Mouse (Mus musculus) brain, embryonic 14.5 days (tissue): ENCODE results near the gene Spag9.

Source experiments
- CTCF ChIP-seq: fragments of 200-500 bp; IDR thresholded peaks from 2 replicates; pipeline ENCODE4 v1.5.1; 2012; ENCODE audit warnings: inconsistent platforms, mild to moderate bottlenecking, moderate library complexity, borderline replicate concordance; ENCODE audit not compliant: insufficient read depth, insufficient read length; ENCODE audit errors: extremely low read depth
- POLR2A ChIP-seq: fragments of 200-500 bp; IDR thresholded peaks from 2 replicates; pipeline ENCODE4 v1.6.1; 2012; ENCODE audit warnings: mild to moderate bottlenecking, inconsistent platforms, borderline replicate concordance; ENCODE audit not compliant: poor library complexity, insufficient read depth, insufficient read length, severe bottlenecking; ENCODE audit errors: extremely low read depth

- no peak for TF ChIP-seq CTCF
- no peak for TF ChIP-seq POLR2A
These were observed 49.1 kb downstream of the Spag9 start for GRCm38 (mm10) chr11:94045016-94045415.
